Mouse (Mus musculus): ENCODE results near the gene Lbx2. TPM values are rescaled to one million over a fixed set of nuclear protein-coding genes. Genes with fewer than 3 reads are reported as not detected.
A peak's percentile ranks its signal among the peaks of the same experiment; 100 is the strongest.

Lbx2 gene
- total and polyA plus RNA-seq, 2 experiments from 2014 or later = 0.33 TPM; not detected in 1

DNA sequence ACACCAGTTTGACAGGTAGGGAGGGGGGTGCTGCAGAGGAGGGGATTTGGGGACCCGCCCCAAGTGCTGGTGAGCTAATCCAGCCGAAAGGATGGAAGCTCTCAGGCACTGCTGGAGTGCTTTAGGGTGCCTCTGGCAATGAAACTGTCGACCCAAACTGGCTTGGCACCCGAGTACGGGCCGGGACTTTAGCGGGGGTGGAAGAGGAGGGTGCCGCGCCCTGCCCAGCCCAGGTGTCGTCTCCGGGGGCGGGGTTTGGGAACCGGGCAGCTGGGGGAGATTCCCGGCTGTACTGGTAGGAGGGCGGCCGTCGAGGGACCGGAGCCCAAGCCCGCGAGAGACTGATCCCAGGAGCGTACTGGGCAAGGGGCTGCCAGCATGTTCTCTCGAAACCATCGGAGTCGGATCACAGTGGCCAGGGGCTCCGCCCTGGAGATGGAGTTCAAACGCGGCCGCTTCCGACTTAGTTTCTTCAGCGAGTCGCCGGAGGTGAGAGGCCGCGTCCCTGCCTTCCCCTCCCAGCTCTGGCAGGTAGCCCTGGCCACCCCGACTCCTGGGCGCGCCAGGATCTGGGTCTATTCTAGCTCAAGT is 49.5 kb downstream of the Lbx2 start:
- Histone ChIP-seq H3K4me3 (ENCODE audit: low read depth, low read length) (no peak overlapping the region), H3K4me2 (ENCODE audit: low read depth) (peak overlapping the region; percentile 48), H3K27me3 (ENCODE audit: insufficient read depth, low read length) (peaks cover 10% of the 10 kb centered on the region; the same call in 1 of the 2 replicates), H3K36me3 (ENCODE audit: insufficient read depth) (no peaks in the 10 kb centered on the region), H3K27ac (ENCODE audit: low read depth, low read length) (no peak overlapping the region), H3K9me3 (ENCODE audit: low read length) (no peaks in the 10 kb centered on the region), H3K9ac (no peak overlapping the region), H3K4me1 (ENCODE audit: insufficient read depth) (no peaks in the 10 kb centered on the region)
- DNase-seq = no peak
- TF ChIP-seq CTCF (IDR thresholded peaks at IDR 0.05; ENCODE audit: low read depth) = no peak
- WGBS = 9% methylated on average over 37 of the region's 37 CpGs
- no peak for ATAC-seq

DNA sequence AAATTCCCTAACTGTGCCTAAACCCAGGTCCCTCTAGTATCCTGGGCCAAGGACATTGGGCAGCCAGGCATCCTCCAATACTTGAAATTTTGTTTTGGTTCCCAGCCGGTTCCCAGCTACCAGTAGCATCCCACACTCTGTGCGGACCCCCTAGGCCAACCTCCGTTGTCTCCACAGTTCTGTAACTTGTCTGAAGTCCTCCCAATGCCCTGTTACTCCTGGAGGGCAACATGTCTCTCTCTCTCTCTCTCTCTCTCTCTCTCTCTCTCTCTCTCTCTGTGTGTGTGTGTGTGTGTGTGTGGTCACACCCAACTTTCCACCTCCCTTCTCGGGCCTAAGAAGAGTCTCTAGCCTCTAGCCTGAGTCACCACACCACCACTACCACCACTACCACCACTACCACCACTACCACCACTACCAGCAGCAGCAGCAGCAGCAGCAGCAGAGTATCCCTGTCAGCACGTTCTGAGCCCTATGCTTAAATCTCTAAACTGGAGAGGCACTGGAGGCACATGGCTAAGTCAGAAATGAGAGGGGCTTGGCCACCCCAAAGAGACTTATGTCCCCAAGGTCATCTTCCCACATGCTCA is 50.2 kb downstream of the Lbx2 start:
- H3K9me3 ChIP-seq (ENCODE audit: low read length) = no peaks in the 10 kb centered on the region
- H3K36me3 ChIP-seq (ENCODE audit: insufficient read depth) = no peaks in the 10 kb centered on the region
- no peak overlapping the region; the same call in 1 of the 2 replicates for H3K27ac ChIP-seq (ENCODE audit: low read depth, low read length)
- no peak overlapping the region for H3K9ac ChIP-seq
- ATAC-seq = no peak
- no peak for TF ChIP-seq CTCF (IDR thresholded peaks at IDR 0.05; ENCODE audit: low read depth)
- no peak for DNase-seq
- no peaks in the 10 kb centered on the region for H3K4me1 ChIP-seq (ENCODE audit: insufficient read depth)
- H3K27me3 ChIP-seq (ENCODE audit: insufficient read depth, low read length) = peaks cover 10% of the 10 kb centered on the region
- H3K4me2 ChIP-seq (ENCODE audit: low read depth) = peak overlapping the region; percentile 48; the same call in 1 of the 2 replicates
- no peak overlapping the region for H3K4me3 ChIP-seq (ENCODE audit: low read depth, low read length)
- WGBS = 22% methylated on average over 5 of the region's 5 CpGs

DNA sequence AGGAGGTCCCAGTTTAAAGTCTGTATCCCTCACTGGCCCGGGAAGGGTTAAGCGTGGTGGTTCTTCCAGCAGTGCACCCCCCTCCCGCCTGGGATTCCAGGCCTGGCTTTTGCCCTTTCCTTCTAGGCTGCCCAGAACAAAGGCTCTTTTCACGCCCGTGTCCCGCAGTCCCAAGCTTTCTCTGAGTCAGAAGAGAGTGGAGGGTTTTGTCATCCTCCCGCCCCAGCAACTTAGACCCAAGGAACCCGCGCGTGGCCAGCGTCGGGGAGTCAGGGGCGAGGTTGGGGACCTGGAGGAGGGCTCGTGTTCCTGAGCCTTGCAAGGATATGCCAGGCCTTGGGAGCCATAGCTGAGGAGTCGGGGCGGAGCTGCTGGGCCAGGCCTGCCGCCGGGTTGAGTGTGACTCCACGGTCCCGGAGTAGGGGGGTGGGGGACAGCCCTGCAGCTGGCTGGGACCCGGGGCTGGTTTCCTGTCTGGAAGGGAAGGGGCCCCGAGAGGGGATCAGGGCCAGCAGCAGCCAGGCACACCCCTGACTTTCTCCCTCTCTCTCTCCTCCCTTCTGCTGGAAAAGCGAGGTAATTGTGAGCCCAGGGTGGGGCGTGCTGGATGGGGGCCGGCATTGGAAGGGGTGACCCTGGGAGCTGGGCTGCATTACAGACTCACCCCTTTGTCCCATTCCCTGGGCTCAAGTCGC is 50.9 kb downstream of the Lbx2 start:
- H3K27ac ChIP-seq (ENCODE audit: low read depth, low read length) = peak overlapping the region; percentile 72
- DNase-seq (peak; percentile 44), ATAC-seq (peak; percentile 64)
- H3K9ac ChIP-seq = peak overlapping the region; percentile 48
- H3K4me1 ChIP-seq (ENCODE audit: insufficient read depth) = no peaks in the 10 kb centered on the region
- no peaks in the 10 kb centered on the region for H3K36me3 ChIP-seq (ENCODE audit: insufficient read depth)
- peak overlapping the region; percentile 26 for H3K4me3 ChIP-seq (ENCODE audit: low read depth, low read length)
- H3K4me2 ChIP-seq (ENCODE audit: low read depth) = peak overlapping the region; percentile 48
- 2% methylated on average over 26 of the region's 26 CpGs for WGBS
- no peak for TF ChIP-seq CTCF (IDR thresholded peaks at IDR 0.05; ENCODE audit: low read depth)
- no peaks in the 10 kb centered on the region for H3K9me3 ChIP-seq (ENCODE audit: low read length)
- H3K27me3 ChIP-seq (ENCODE audit: insufficient read depth, low read length) = peaks cover 14% of the 10 kb centered on the region

- no peaks in the 10 kb centered on the region for H3K9me3 ChIP-seq (ENCODE audit: low read length)
- TF ChIP-seq CTCF (IDR thresholded peaks at IDR 0.05; ENCODE audit: low read depth) = no peak
- ATAC-seq (peak; percentile 57), DNase-seq (peak; percentile 42)
- H3K9ac ChIP-seq = peak overlapping the region; percentile 48; the same call in 1 of the 2 replicates
- no peaks in the 10 kb centered on the region for H3K36me3 ChIP-seq (ENCODE audit: insufficient read depth)
- H3K27ac ChIP-seq (ENCODE audit: low read depth, low read length) = peak overlapping the region; percentile 72
- no peaks in the 10 kb centered on the region for H3K4me1 ChIP-seq (ENCODE audit: insufficient read depth)
- WGBS = 4% methylated on average over 12 of the region's 12 CpGs
- peaks cover 14% of the 10 kb centered on the region for H3K27me3 ChIP-seq (ENCODE audit: insufficient read depth, low read length)
- H3K4me3 ChIP-seq (ENCODE audit: low read depth, low read length) = peak overlapping the region; percentile 26
- peak overlapping the region; percentile 48 for H3K4me2 ChIP-seq (ENCODE audit: low read depth)
Measured at GRCm38 (mm10) chr6:83137576-83137950, 51.4 kb downstream of the Lbx2 start.

MicroRNAs within 50 kb of the gene (microRNA counts, 519-probe panel; counts per million panel counts)
- not detected for microRNA mmu-miR-3470a+mmu-miR-3470b

Small RNA genes within 50 kb of the gene (microRNA-seq; reads per million reads assigned to microRNA genes)
- gene Mir3470a (0 reads per million in 2 experiments), gene Mir7040 (0 to 0.24 reads per million in 2 experiments)

Other genes starting within 250 kb of the Lbx2 start
- gene Sema4f, start 146.6 kb upstream of the Lbx2 start, total RNA-seq (2014; rRNA removed) = 13.6 and 17.4 TPM in 2 replicates
- gene Sema4f, start 146.6 kb upstream of the Lbx2 start, polyA plus RNA-seq (2015; fragmentation: Nextera tagmentation; extraction: Ambion mirVana) = 11.5 and 20.6 TPM in 2 replicates
- 0.10 TPM in 1 of 2 replicates, not detected in the other for gene M1ap, start 139.5 kb upstream of the Lbx2 start, total RNA-seq (2014; rRNA removed)
- gene M1ap, start 139.5 kb upstream of the Lbx2 start, polyA plus RNA-seq (2015; fragmentation: Nextera tagmentation; extraction: Ambion mirVana) = 0.10 TPM in 1 of 2 replicates, not detected in the other
- 3.3 and 3.6 TPM in 2 replicates for gene Dok1, start 52.9 kb upstream of the Lbx2 start, total RNA-seq (2014; rRNA removed)
- gene Dok1, start 52.9 kb upstream of the Lbx2 start, polyA plus RNA-seq (2015; fragmentation: Nextera tagmentation; extraction: Ambion mirVana) = 1.4 and 1.5 TPM in 2 replicates
- 3.5 and 4.7 TPM in 2 replicates for gene Loxl3, start 52.2 kb upstream of the Lbx2 start, total RNA-seq (2014; rRNA removed)
- 4.3 and 4.5 TPM in 2 replicates for gene Loxl3, start 52.2 kb upstream of the Lbx2 start, polyA plus RNA-seq (2015; fragmentation: Nextera tagmentation; extraction: Ambion mirVana)
- 85.9 and 146 TPM in 2 replicates for gene Aup1, start 31.8 kb upstream of the Lbx2 start, total RNA-seq (2014; rRNA removed)
- 126 and 129 TPM in 2 replicates for gene Aup1, start 31.8 kb upstream of the Lbx2 start, polyA plus RNA-seq (2015; fragmentation: Nextera tagmentation; extraction: Ambion mirVana)
- gene Htra2, start 31.1 kb upstream of the Lbx2 start, total RNA-seq (2014; rRNA removed) = 46.1 and 47.0 TPM in 2 replicates
- gene Htra2, start 31.1 kb upstream of the Lbx2 start, polyA plus RNA-seq (2015; fragmentation: Nextera tagmentation; extraction: Ambion mirVana) = 75.1 and 81.0 TPM in 2 replicates
- 0.05 TPM in 1 of 2 replicates, not detected in the other for gene Dqx1, start 28.5 kb upstream of the Lbx2 start, total RNA-seq (2014; rRNA removed)
- gene Dqx1, start 28.5 kb upstream of the Lbx2 start, polyA plus RNA-seq (2015; fragmentation: Nextera tagmentation; extraction: Ambion mirVana) = 0.11 and 0.13 TPM in 2 replicates
- not detected in 2 replicates for gene Tlx2, start 16.1 kb upstream of the Lbx2 start, total RNA-seq (2014; rRNA removed)
- gene Tlx2, start 16.1 kb upstream of the Lbx2 start, polyA plus RNA-seq (2015; fragmentation: Nextera tagmentation; extraction: Ambion mirVana) = not detected in 2 replicates
- gene Pcgf1, start 8.5 kb upstream of the Lbx2 start, total RNA-seq (2014; rRNA removed) = 16.1 and 18.8 TPM in 2 replicates
- 30.7 and 30.8 TPM in 2 replicates for gene Pcgf1, start 8.5 kb upstream of the Lbx2 start, polyA plus RNA-seq (2015; fragmentation: Nextera tagmentation; extraction: Ambion mirVana)
- 15.3 and 16.6 TPM in 2 replicates for gene Ccdc142, start 15.2 kb downstream of the Lbx2 start, total RNA-seq (2014; rRNA removed)
- 2.1 and 5.6 TPM in 2 replicates for gene Ccdc142, start 15.2 kb downstream of the Lbx2 start, polyA plus RNA-seq (2015; fragmentation: Nextera tagmentation; extraction: Ambion mirVana)
- 7.0 and 9.5 TPM in 2 replicates for gene Gm42688, start 15.2 kb downstream of the Lbx2 start, total RNA-seq (2014; rRNA removed)
- 2.4 and 2.9 TPM in 2 replicates for gene Gm42688, start 15.2 kb downstream of the Lbx2 start, polyA plus RNA-seq (2015; fragmentation: Nextera tagmentation; extraction: Ambion mirVana)
- 64.6 and 102 TPM in 2 replicates for gene Mrpl53, start 22.7 kb downstream of the Lbx2 start, total RNA-seq (2014; rRNA removed)
- 126 and 141 TPM in 2 replicates for gene Mrpl53, start 22.7 kb downstream of the Lbx2 start, polyA plus RNA-seq (2015; fragmentation: Nextera tagmentation; extraction: Ambion mirVana)
- 39.7 and 43.5 TPM in 2 replicates for gene Mogs, start 29.1 kb downstream of the Lbx2 start, total RNA-seq (2014; rRNA removed)
- gene Mogs, start 29.1 kb downstream of the Lbx2 start, polyA plus RNA-seq (2015; fragmentation: Nextera tagmentation; extraction: Ambion mirVana) = 15.7 and 17.4 TPM in 2 replicates
- 129 and 151 TPM in 2 replicates for gene Wbp1, start 35.2 kb downstream of the Lbx2 start, total RNA-seq (2014; rRNA removed)
- 104 and 109 TPM in 2 replicates for gene Wbp1, start 35.2 kb downstream of the Lbx2 start, polyA plus RNA-seq (2015; fragmentation: Nextera tagmentation; extraction: Ambion mirVana)
- 40.1 and 44.5 TPM in 2 replicates for gene Ino80b, start 39.1 kb downstream of the Lbx2 start, total RNA-seq (2014; rRNA removed)
- 14.9 and 15.3 TPM in 2 replicates for gene Ino80b, start 39.1 kb downstream of the Lbx2 start, polyA plus RNA-seq (2015; fragmentation: Nextera tagmentation; extraction: Ambion mirVana)
- 17.1 and 19.4 TPM in 2 replicates for gene Rtkn, start 49.1 kb downstream of the Lbx2 start, total RNA-seq (2014; rRNA removed)
- gene Rtkn, start 49.1 kb downstream of the Lbx2 start, polyA plus RNA-seq (2015; fragmentation: Nextera tagmentation; extraction: Ambion mirVana) = 7.9 and 8.1 TPM in 2 replicates
- 11.1 and 13.4 TPM in 2 replicates for gene Wdr54, start 70.0 kb downstream of the Lbx2 start, total RNA-seq (2014; rRNA removed)
- 19.7 and 24.1 TPM in 2 replicates for gene Wdr54, start 70.0 kb downstream of the Lbx2 start, polyA plus RNA-seq (2015; fragmentation: Nextera tagmentation; extraction: Ambion mirVana)
- 17.0 and 17.5 TPM in 2 replicates for gene 1700003E16Rik, start 70.0 kb downstream of the Lbx2 start, total RNA-seq (2014; rRNA removed)
- gene 1700003E16Rik, start 70.0 kb downstream of the Lbx2 start, polyA plus RNA-seq (2015; fragmentation: Nextera tagmentation; extraction: Ambion mirVana) = 13.9 and 18.3 TPM in 2 replicates
- 97.3 and 126 TPM in 2 replicates for gene Dctn1, start 79.6 kb downstream of the Lbx2 start, total RNA-seq (2014; rRNA removed)
- 132 and 152 TPM in 2 replicates for gene Dctn1, start 79.6 kb downstream of the Lbx2 start, polyA plus RNA-seq (2015; fragmentation: Nextera tagmentation; extraction: Ambion mirVana)
- gene Slc4a5, start 133.5 kb downstream of the Lbx2 start, total RNA-seq (2014; rRNA removed) = 1.3 and 1.7 TPM in 2 replicates
- 0.45 and 1.3 TPM in 2 replicates for gene Slc4a5, start 133.5 kb downstream of the Lbx2 start, polyA plus RNA-seq (2015; fragmentation: Nextera tagmentation; extraction: Ambion mirVana)
- gene Mthfd2, start 239.5 kb downstream of the Lbx2 start, total RNA-seq (2014; rRNA removed) = 18.6 and 31.9 TPM in 2 replicates
- gene Mthfd2, start 239.5 kb downstream of the Lbx2 start, polyA plus RNA-seq (2015; fragmentation: Nextera tagmentation; extraction: Ambion mirVana) = 19.0 and 21.5 TPM in 2 replicates
- 31.0 and 32.4 TPM in 2 replicates for gene Mob1a, start 239.6 kb downstream of the Lbx2 start, total RNA-seq (2014; rRNA removed)
- gene Mob1a, start 239.6 kb downstream of the Lbx2 start, polyA plus RNA-seq (2015; fragmentation: Nextera tagmentation; extraction: Ambion mirVana) = 9.3 and 9.5 TPM in 2 replicates

Data from forebrain, postnatal 0 days (tissue).